Mouse (Mus musculus) G1E (cell line): ENCODE data around the gene Olfr775. TPM values are rescaled to one million over a fixed set of nuclear protein-coding genes. Genes with fewer than 3 reads are reported as not detected.

Source experiments
- ATAC-seq: 2 replicates; pipeline ENCODE4 v1.8.0; 2016; ENCODE audit warnings: mild to moderate bottlenecking; ENCODE audit not compliant: insufficient number of reproducible peaks, poor library complexity, low FRiP score, severe bottlenecking; ENCODE audit errors: extremely low read depth
- DNase-seq: peaks from one replicate; pipeline ENCODE4 v3.0.0; 2012; ENCODE audit warnings: low spot score
- H3K27me3 ChIP-seq: 2 replicates; pipeline ENCODE4 v1.6.1; 2012; ENCODE audit warnings: mild to moderate bottlenecking, low read length, inconsistent platforms; ENCODE audit not compliant: insufficient read depth
- H3K36me3 ChIP-seq: replicated peaks from 2 replicates; pipeline ENCODE3; 2012; ENCODE audit warnings: mild to moderate bottlenecking, inconsistent platforms
- H3K4me1 ChIP-seq: 2 replicates; pipeline ENCODE4 v1.6.1; 2012; ENCODE audit warnings: low read depth, low read length, inconsistent platforms, mixed read lengths; ENCODE audit not compliant: insufficient read depth
- H3K4me3 ChIP-seq: 2 replicates; pipeline ENCODE4 v1.5.1; 2012; ENCODE audit warnings: low read depth, mild to moderate bottlenecking, inconsistent platforms, low read length, moderate library complexity, mixed read lengths
- H3K9me3 ChIP-seq: replicated peaks from 2 replicates; pipeline ENCODE4 v1.6.1; 2012; ENCODE audit warnings: inconsistent platforms
- CTCF ChIP-seq: IDR thresholded peaks from 2 replicates; pipeline ENCODE4 v1.5.1; 2012; ENCODE audit warnings: low read depth, low read length, inconsistent platforms, mixed read lengths
- GATA1 ChIP-seq: IDR thresholded peaks from 2 replicates; pipeline ENCODE4 v1.6.1; 2012; ENCODE audit warnings: borderline replicate concordance, low read length, inconsistent platforms, mixed read lengths
- GATA2 ChIP-seq: IDR thresholded peaks from 2 replicates; pipeline ENCODE4 v1.6.1; 2012; ENCODE audit warnings: low read depth, low read length, inconsistent platforms, borderline replicate concordance
- POLR2AphosphoS5 ChIP-seq: IDR thresholded peaks from 2 replicates; pipeline ENCODE4 v1.6.1; 2012; ENCODE audit warnings: low read depth, low read length, inconsistent platforms; ENCODE audit not compliant: insufficient replicate concordance
- TAL1 ChIP-seq: conservative IDR thresholded peaks from 2 replicates; pipeline ENCODE4 v1.6.1; 2012; ENCODE audit warnings: low read depth, low read length, inconsistent platforms, mixed read lengths
- polyA plus RNA-seq: library from polyadenylated mRNA; stranded (reverse); fragments of >175 nt; gene quantifications from 2 replicates; pipeline ENCODE4 v1.2.3, GENCODE M21; 2012
- total RNA-seq, 2 experiments: library from RNA; stranded (forward) in 1 of 2; stranded (reverse) in 1 of 2; fragments of 200-1000 nt in 1 of 2; fragments of >200 nt in 1 of 2; fragmentation: Nextera tagmentation in 1 of 2; gene quantifications; 2 replicates each; pipeline ENCODE4 v1.2.3; 2014 to 2017

Olfr775 gene
- total RNA-seq (2014; fragmentation: Nextera tagmentation) (not detected in 2 replicates), total RNA-seq (2017) (0.27 and 0.29 TPM in 2 replicates), polyA plus RNA-seq (not detected in 2 replicates)

GRCm38 (mm10) chr10:129248112-129248511, at the start of gene Olfr775:
TSS of gene Olfr775 (plus strand) at chr10:129248412.
- Histone ChIP-seq H3K4me1 (no peaks in the 10 kb centered on the region), H3K9me3 (no peaks in the 10 kb centered on the region), H3K4me3 (no peak within 1 kb of the TSS), H3K36me3 (no peaks in the 10 kb centered on the region), H3K27me3 (no peaks in the 10 kb centered on the region)
- TF ChIP-seq GATA1 (no peak), CTCF (no peak), POLR2AphosphoS5 (no peak), TAL1 (no peak), GATA2 (no peak)
- ATAC-seq (no peak), DNase-seq (no peak)

DNA sequence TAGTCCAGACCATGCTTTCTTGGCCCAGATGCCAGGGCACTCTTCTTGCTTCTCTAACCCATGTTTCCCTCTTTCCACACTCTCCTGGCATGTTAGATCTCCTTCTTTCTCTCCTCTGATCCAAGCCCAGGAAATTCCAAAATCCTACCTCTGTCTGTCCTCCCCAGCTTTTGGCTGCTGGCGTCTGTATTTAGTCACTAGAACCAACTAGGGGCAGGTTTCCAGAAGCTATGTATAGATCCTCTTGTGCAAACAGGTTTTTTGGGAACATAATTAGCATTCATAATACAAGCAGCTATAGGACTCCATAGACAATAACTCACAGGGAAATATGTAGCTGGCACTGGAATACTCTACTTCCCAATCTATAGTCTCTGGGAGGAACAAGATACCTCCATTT, 17.5 kb upstream of the Olfr775 start:
- TF ChIP-seq CTCF (no peak), TAL1 (no peak), GATA2 (no peak), GATA1 (no peak)
- DNase-seq = no peak

DNA sequence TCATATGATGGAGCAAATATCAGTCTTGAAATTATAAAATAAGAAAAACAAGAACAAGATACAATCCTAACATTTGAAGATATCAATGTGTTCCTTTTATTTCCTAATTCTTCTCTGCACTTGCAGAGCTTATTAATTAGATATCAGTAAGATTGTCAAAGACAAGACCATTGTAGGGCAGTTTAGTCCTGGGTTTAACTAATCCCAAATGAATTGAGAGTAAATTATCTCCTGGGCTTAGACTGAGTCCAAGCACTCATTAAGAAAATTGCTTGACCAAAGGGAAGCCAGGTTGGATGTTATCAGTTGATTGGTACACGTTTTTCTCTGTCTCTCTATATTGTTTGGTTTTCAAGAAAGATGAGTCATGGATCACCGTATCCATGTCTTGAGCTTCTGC, 12.3 kb upstream of the Olfr775 start, which contains the start of gene Olfr774:
Gene Olfr774, plus strand, starts transcription at position 301 of the 400 bp plus-strand sequence.
- TF ChIP-seq CTCF (no peak), TAL1 (no peak)
- DNase-seq = no peak
- H3K4me1 ChIP-seq = no peaks in the 10 kb centered on the region
- H3K27me3 ChIP-seq = no peaks in the 10 kb centered on the region
- no peak for ATAC-seq
- H3K4me3 ChIP-seq = no peak within 1 kb of the TSS
- H3K9me3 ChIP-seq = no peaks in the 10 kb centered on the region
- H3K36me3 ChIP-seq = no peaks in the 10 kb centered on the region

More for the DNA sequence above, 17.5 kb upstream of the Olfr775 start:
- Histone ChIP-seq H3K27me3 (no peaks in the 10 kb centered on the region), H3K9me3 (no peaks in the 10 kb centered on the region), H3K4me3 (no peak overlapping the region), H3K36me3 (no peaks in the 10 kb centered on the region), H3K4me1 (no peaks in the 10 kb centered on the region)
- no peak for ATAC-seq

DNA sequence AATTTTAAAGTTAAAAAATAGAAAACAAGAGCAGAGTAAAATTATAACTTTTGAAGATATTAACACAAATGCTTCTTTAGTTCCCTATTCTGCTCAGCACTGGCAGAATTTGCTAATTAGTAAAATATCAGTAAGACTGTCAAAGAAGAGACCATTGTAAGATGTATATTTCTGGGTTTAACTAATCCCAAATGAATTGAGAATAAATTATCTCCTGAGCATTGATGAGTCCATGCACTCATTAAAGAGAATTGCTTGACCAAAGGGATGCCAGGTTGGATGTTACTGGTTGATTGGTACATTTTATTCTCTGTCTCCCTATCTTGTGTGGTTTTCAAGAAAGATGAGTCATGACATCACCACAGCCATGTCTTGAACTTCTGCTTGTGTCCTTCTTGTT, 10.6 kb downstream of the Olfr775 start, which contains the start of gene Olfr776:
Gene Olfr776, plus strand, starts transcription at position 301 of the 400 bp plus-strand sequence.
- DNase-seq = no peak
- Histone ChIP-seq H3K4me3 (no peak within 1 kb of the TSS), H3K9me3 (no peaks in the 10 kb centered on the region), H3K4me1 (no peaks in the 10 kb centered on the region), H3K27me3 (no peaks in the 10 kb centered on the region), H3K36me3 (no peaks in the 10 kb centered on the region)
- no peak for TF ChIP-seq POLR2AphosphoS5
- TF ChIP-seq TAL1 = no peak
- TF ChIP-seq GATA2 = no peak
- TF ChIP-seq GATA1 = no peak
- no peak for TF ChIP-seq CTCF
- no peak for ATAC-seq

GRCm38 (mm10) chr10:129271081-129271535, 22.9 kb downstream of the Olfr775 start, which contains the start of gene Olfr777:
TSS of gene Olfr777 (minus strand) at chr10:129271485.
- H3K4me1 ChIP-seq = no peaks in the 10 kb centered on the region
- no peak within 1 kb of the TSS for H3K4me3 ChIP-seq
- DNase-seq (no peak), ATAC-seq (no peak)
- H3K9me3 ChIP-seq = no peaks in the 10 kb centered on the region
- no peaks in the 10 kb centered on the region for H3K36me3 ChIP-seq
- no peak for TF ChIP-seq POLR2AphosphoS5
- TF ChIP-seq GATA1 = no peak
- TF ChIP-seq TAL1 = no peak
- TF ChIP-seq GATA2 = no peak
- no peak for TF ChIP-seq CTCF
- H3K27me3 ChIP-seq = no peaks in the 10 kb centered on the region

Other genes starting within 250 kb of the Olfr775 start
Only the 20 nearest of the 23 such genes appear.
- gene Olfr764-ps1, start 208.5 kb upstream of the Olfr775 start, total RNA-seq (2014; fragmentation: Nextera tagmentation) = not detected in 2 replicates
- 0.06 and 0.11 TPM in 2 replicates for gene Olfr764-ps1, start 208.5 kb upstream of the Olfr775 start, total RNA-seq (2017)
- gene Olfr764-ps1, start 208.5 kb upstream of the Olfr775 start, polyA plus RNA-seq = not detected in 2 replicates
- gene Olfr765, start 198.4 kb upstream of the Olfr775 start, total RNA-seq (2014; fragmentation: Nextera tagmentation) = not detected in 2 replicates
- 0.05 TPM in 1 of 2 replicates, not detected in the other for gene Olfr765, start 198.4 kb upstream of the Olfr775 start, total RNA-seq (2017)
- not detected in 2 replicates for gene Olfr765, start 198.4 kb upstream of the Olfr775 start, polyA plus RNA-seq
- gene Olfr766-ps1, start 179.4 kb upstream of the Olfr775 start, total RNA-seq (2014; fragmentation: Nextera tagmentation) = not detected in 2 replicates
- gene Olfr766-ps1, start 179.4 kb upstream of the Olfr775 start, total RNA-seq (2017) = 0.38 TPM in 1 of 2 replicates, not detected in the other
- gene Olfr766-ps1, start 179.4 kb upstream of the Olfr775 start, polyA plus RNA-seq = not detected in 2 replicates
- not detected in 2 replicates for gene Olfr767, start 165.5 kb upstream of the Olfr775 start, total RNA-seq (2014; fragmentation: Nextera tagmentation)
- gene Olfr767, start 165.5 kb upstream of the Olfr775 start, total RNA-seq (2017) = 0.05 TPM in 1 of 2 replicates, not detected in the other
- gene Olfr767, start 165.5 kb upstream of the Olfr775 start, polyA plus RNA-seq = not detected in 2 replicates
- not detected in 2 replicates for gene Olfr768, start 149.0 kb upstream of the Olfr775 start, total RNA-seq (2014; fragmentation: Nextera tagmentation)
- 0.05 and 0.12 TPM in 2 replicates for gene Olfr768, start 149.0 kb upstream of the Olfr775 start, total RNA-seq (2017)
- not detected in 2 replicates for gene Olfr768, start 149.0 kb upstream of the Olfr775 start, polyA plus RNA-seq
- not detected in 2 replicates for gene Olfr769, start 130.6 kb upstream of the Olfr775 start, total RNA-seq (2014; fragmentation: Nextera tagmentation)
- 0.06 TPM in 1 of 2 replicates, not detected in the other for gene Olfr769, start 130.6 kb upstream of the Olfr775 start, total RNA-seq (2017)
- gene Olfr769, start 130.6 kb upstream of the Olfr775 start, polyA plus RNA-seq = not detected in 2 replicates
- gene Olfr770, start 109.4 kb upstream of the Olfr775 start, total RNA-seq (2014; fragmentation: Nextera tagmentation) = not detected in 2 replicates
- 0.17 TPM in 1 of 2 replicates, not detected in the other for gene Olfr770, start 109.4 kb upstream of the Olfr775 start, total RNA-seq (2017)
- not detected in 2 replicates for gene Olfr770, start 109.4 kb upstream of the Olfr775 start, polyA plus RNA-seq
- gene Olfr771, start 83.7 kb upstream of the Olfr775 start, total RNA-seq (2014; fragmentation: Nextera tagmentation) = not detected in 2 replicates
- gene Olfr771, start 83.7 kb upstream of the Olfr775 start, total RNA-seq (2017) = 0.11 and 0.29 TPM in 2 replicates
- not detected in 2 replicates for gene Olfr771, start 83.7 kb upstream of the Olfr775 start, polyA plus RNA-seq
- gene Olfr772, start 70.5 kb upstream of the Olfr775 start, total RNA-seq (2014; fragmentation: Nextera tagmentation) = not detected in 2 replicates
- gene Olfr772, start 70.5 kb upstream of the Olfr775 start, total RNA-seq (2017) = 0.12 and 0.38 TPM in 2 replicates
- not detected in 2 replicates for gene Olfr772, start 70.5 kb upstream of the Olfr775 start, polyA plus RNA-seq
- gene Olfr773, start 61.0 kb upstream of the Olfr775 start, total RNA-seq (2014; fragmentation: Nextera tagmentation) = not detected in 2 replicates
- not detected in 2 replicates for gene Olfr773, start 61.0 kb upstream of the Olfr775 start, total RNA-seq (2017)
- not detected in 2 replicates for gene Olfr773, start 61.0 kb upstream of the Olfr775 start, polyA plus RNA-seq
- not detected in 2 replicates for gene Olfr774, start 12.2 kb upstream of the Olfr775 start, total RNA-seq (2014; fragmentation: Nextera tagmentation)
- not detected in 2 replicates for gene Olfr774, start 12.2 kb upstream of the Olfr775 start, total RNA-seq (2017)
- gene Olfr774, start 12.2 kb upstream of the Olfr775 start, polyA plus RNA-seq = not detected in 2 replicates
- gene Olfr776, start 10.7 kb downstream of the Olfr775 start, total RNA-seq (2014; fragmentation: Nextera tagmentation) = not detected in 2 replicates
- gene Olfr776, start 10.7 kb downstream of the Olfr775 start, total RNA-seq (2017) = 0.22 and 0.41 TPM in 2 replicates
- gene Olfr776, start 10.7 kb downstream of the Olfr775 start, polyA plus RNA-seq = not detected in 2 replicates
- not detected in 2 replicates for gene Olfr777, start 23.1 kb downstream of the Olfr775 start, total RNA-seq (2014; fragmentation: Nextera tagmentation)
- gene Olfr777, start 23.1 kb downstream of the Olfr775 start, total RNA-seq (2017) = 0.17 and 0.44 TPM in 2 replicates
- not detected in 2 replicates for gene Olfr777, start 23.1 kb downstream of the Olfr775 start, polyA plus RNA-seq
- gene Olfr780, start 69.7 kb downstream of the Olfr775 start, total RNA-seq (2014; fragmentation: Nextera tagmentation) = not detected in 2 replicates
- gene Olfr780, start 69.7 kb downstream of the Olfr775 start, total RNA-seq (2017) = 0.17 and 0.33 TPM in 2 replicates
- gene Olfr780, start 69.7 kb downstream of the Olfr775 start, polyA plus RNA-seq = not detected in 2 replicates
- not detected in 2 replicates for gene Olfr781, start 80.4 kb downstream of the Olfr775 start, total RNA-seq (2014; fragmentation: Nextera tagmentation)
- gene Olfr781, start 80.4 kb downstream of the Olfr775 start, total RNA-seq (2017) = not detected in 2 replicates
- not detected in 2 replicates for gene Olfr781, start 80.4 kb downstream of the Olfr775 start, polyA plus RNA-seq
- gene Olfr782, start 100.4 kb downstream of the Olfr775 start, total RNA-seq (2014; fragmentation: Nextera tagmentation) = not detected in 2 replicates
- 0.23 TPM in 1 of 2 replicates, not detected in the other for gene Olfr782, start 100.4 kb downstream of the Olfr775 start, total RNA-seq (2017)
- not detected in 2 replicates for gene Olfr782, start 100.4 kb downstream of the Olfr775 start, polyA plus RNA-seq
- gene Olfr784, start 135.7 kb downstream of the Olfr775 start, total RNA-seq (2014; fragmentation: Nextera tagmentation) = not detected in 2 replicates
- 0.12 and 0.16 TPM in 2 replicates for gene Olfr784, start 135.7 kb downstream of the Olfr775 start, total RNA-seq (2017)
- not detected in 2 replicates for gene Olfr784, start 135.7 kb downstream of the Olfr775 start, polyA plus RNA-seq
- not detected in 2 replicates for gene Olfr785, start 157.0 kb downstream of the Olfr775 start, total RNA-seq (2014; fragmentation: Nextera tagmentation)
- 0.06 TPM in 1 of 2 replicates, not detected in the other for gene Olfr785, start 157.0 kb downstream of the Olfr775 start, total RNA-seq (2017)
- not detected in 2 replicates for gene Olfr785, start 157.0 kb downstream of the Olfr775 start, polyA plus RNA-seq
- gene Olfr786, start 178.9 kb downstream of the Olfr775 start, total RNA-seq (2014; fragmentation: Nextera tagmentation) = not detected in 2 replicates
- gene Olfr786, start 178.9 kb downstream of the Olfr775 start, total RNA-seq (2017) = not detected in 2 replicates
- not detected in 2 replicates for gene Olfr786, start 178.9 kb downstream of the Olfr775 start, polyA plus RNA-seq
- not detected in 2 replicates for gene Olfr787, start 213.4 kb downstream of the Olfr775 start, total RNA-seq (2014; fragmentation: Nextera tagmentation)
- gene Olfr787, start 213.4 kb downstream of the Olfr775 start, total RNA-seq (2017) = 0.16 TPM in 1 of 2 replicates, not detected in the other
- not detected in 2 replicates for gene Olfr787, start 213.4 kb downstream of the Olfr775 start, polyA plus RNA-seq